Mouse (Mus musculus) stomach, embryonic 14.5 days (tissue): ENCODE measurements around the gene Snx13. TPM values are rescaled to one million over a fixed set of nuclear protein-coding genes. Genes with fewer than 3 reads are reported as not detected.
A peak's percentile ranks its signal among the peaks of the same experiment; 100 is the strongest.

ENCODE experiments used
- ATAC-seq: fragments of 200-750 bp; cut with Nextera tagmentation; 2 replicates; pipeline ENCODE4 v1.8.0; 2017; ENCODE audit warnings: low read depth, moderate TSS enrichment; ENCODE audit not compliant: insufficient number of reproducible peaks, insufficient read depth, low FRiP score
- H3K27ac ChIP-seq: fragments of 300-500 bp; sonication (generic); 2 replicates; pipeline ENCODE4 v1.5.1; 2014; ENCODE audit warnings: mild to moderate bottlenecking, low read length, moderate library complexity, mixed read lengths
- H3K27me3 ChIP-seq: fragments of 300-500 bp; sonication (generic); 2 replicates; pipeline ENCODE4 v1.6.1; 2014; ENCODE audit warnings: low read length, control low read depth, mixed read lengths; ENCODE audit not compliant: control insufficient read depth, insufficient read depth
- H3K36me3 ChIP-seq: fragments of 300-500 bp; sonication (generic); 2 replicates; pipeline ENCODE4 v1.6.1; 2014; ENCODE audit warnings: mild to moderate bottlenecking, control low read depth, low read length, moderate library complexity, mixed read lengths; ENCODE audit not compliant: control insufficient read depth, insufficient read depth
- H3K4me1 ChIP-seq: fragments of 300-500 bp; sonication (generic); 2 replicates; pipeline ENCODE4 v1.6.1; 2014; ENCODE audit warnings: low read length, control low read depth, mixed read lengths; ENCODE audit not compliant: control insufficient read depth, insufficient read depth
- H3K4me2 ChIP-seq: fragments of 300-500 bp; sonication (generic); replicated peaks from 2 replicates; pipeline ENCODE4 v1.6.1; 2014; ENCODE audit warnings: low read depth, low read length, control low read depth
- H3K4me3 ChIP-seq: fragments of 300-500 bp; sonication (generic); 2 replicates; pipeline ENCODE4 v1.5.1; 2014; ENCODE audit warnings: low read depth, low read length, control low read depth
- H3K9ac ChIP-seq: fragments of 300-500 bp; sonication (generic); replicated peaks from 2 replicates; pipeline ENCODE4 v1.6.1; 2014; ENCODE audit warnings: low read depth, mild to moderate bottlenecking, control low read depth, low read length, moderate library complexity, mixed read lengths
- H3K9me3 ChIP-seq: fragments of 300-500 bp; sonication (generic); 2 replicates; pipeline ENCODE4 v1.6.1; 2016; ENCODE audit warnings: low read depth, low read length, control low read depth; ENCODE audit not compliant: control insufficient read depth
- WGBS: fragments of 180-500 bp; shearing (Covaris S2); extraction: QIAGEN DNeasy Blood & Tissue Kit; methylation state at CpG from one replicate; pipeline ENCODE4 v1.1.7; 2014; 5-methylcytosine and 5-hydroxymethylcytosine counted together
- microRNA counts: library from miRNA; unstranded; fragments of <30 nt; microRNA quantifications from one replicate; lab custom pipeline; 2016
- microRNA-seq: library from miRNA; unstranded; fragments of <30 nt; microRNA quantifications from one replicate; pipeline ENCODE4, GENCODE M21; 2016
- polyA plus RNA-seq: library from polyadenylated mRNA; unstranded; fragments of >200 nt; fragmentation: Nextera tagmentation; extraction: Ambion mirVana; gene quantifications from 2 replicates; pipeline ENCODE4 v1.2.1, GENCODE M21; 2014

Snx13 gene
- polyA plus RNA-seq, 1 experiment from 2014 or later, result 24.8 TPM

DNA sequence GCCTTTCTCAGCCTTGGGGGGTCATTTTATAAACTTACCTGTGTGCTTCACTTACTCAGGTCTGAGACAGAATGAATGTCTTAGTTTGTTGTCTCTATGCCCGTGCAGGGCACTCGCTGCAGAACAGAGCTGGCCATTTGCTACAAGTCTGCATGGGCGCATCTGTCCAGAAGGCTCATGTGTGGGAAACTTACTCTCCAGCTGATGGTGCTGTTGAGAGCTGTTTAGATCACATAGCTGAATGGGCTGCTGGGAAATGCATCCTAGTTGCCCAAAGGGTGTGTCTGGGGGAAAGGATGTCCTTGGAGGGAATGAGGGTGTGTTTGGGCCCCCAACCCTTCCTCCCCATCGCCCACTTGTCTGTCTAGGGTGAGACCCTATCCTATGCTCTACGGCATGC, 137.3 kb downstream of the Snx13 start:
- no peak overlapping the region for H3K9ac ChIP-seq
- H3K4me1 ChIP-seq, result no peaks in the 10 kb centered on the region
- ATAC-seq, result no peak
- 76% methylated on average over 5 of the region's 5 CpGs for WGBS
- no peak overlapping the region for H3K4me2 ChIP-seq
- no peaks in the 10 kb centered on the region for H3K9me3 ChIP-seq
- H3K27ac ChIP-seq, result no peak overlapping the region
- no peaks in the 10 kb centered on the region for H3K27me3 ChIP-seq
- no peak overlapping the region for H3K4me3 ChIP-seq
- no peaks in the 10 kb centered on the region for H3K36me3 ChIP-seq

- ATAC-seq, result peak; percentile 53; the same call in 1 of the 2 replicates
- peak overlapping the region; percentile 8; the same call in 1 of the 2 replicates for H3K4me2 ChIP-seq
- H3K9ac ChIP-seq, result no peak overlapping the region
- H3K4me1 ChIP-seq, result no peaks in the 10 kb centered on the region
- no peaks in the 10 kb centered on the region for H3K36me3 ChIP-seq
- no peak overlapping the region for H3K27ac ChIP-seq
- H3K27me3 ChIP-seq, result no peaks in the 10 kb centered on the region
- WGBS, result 48% methylated on average over 17 of the region's 17 CpGs
- H3K9me3 ChIP-seq, result no peaks in the 10 kb centered on the region
- H3K4me3 ChIP-seq, result no peak overlapping the region
These were observed 144.9 kb downstream of the Snx13 start for GRCm38 (mm10) chr12:35191698-35192425.

GRCm38 (mm10) chr12:35192426-35192769, 145.4 kb downstream of the Snx13 start:
- no peaks in the 10 kb centered on the region for H3K27me3 ChIP-seq
- no peaks in the 10 kb centered on the region for H3K36me3 ChIP-seq
- no peak overlapping the region for H3K4me3 ChIP-seq
- 16% methylated on average over 2 of the region's 2 CpGs for WGBS
- no peak overlapping the region; the same call in 1 of the 2 replicates for H3K4me2 ChIP-seq
- H3K4me1 ChIP-seq, result no peaks in the 10 kb centered on the region
- no peaks in the 10 kb centered on the region for H3K9me3 ChIP-seq
- no peak overlapping the region for H3K9ac ChIP-seq
- ATAC-seq, result peak; percentile 65
- H3K27ac ChIP-seq, result no peak overlapping the region

MicroRNAs encoded within 50 kb of the gene (microRNA counts, 519-probe panel; counts per million panel counts)
- not detected for microRNA mmu-miR-680 (lab: Ali Mortazavi, UCI)

Small RNA genes lying within 50 kb of the gene (microRNA-seq; reads per million reads assigned to microRNA genes)
- not detected for gene Mir680-3

Other genes starting within 250 kb of the Snx13 start
- 6.9 and 7.2 TPM in 2 replicates for gene Hdac9, start 130.1 kb upstream of the Snx13 start, polyA plus RNA-seq
- gene Prps1l1, start 62.4 kb upstream of the Snx13 start, polyA plus RNA-seq, result not detected in 2 replicates